Mouse (Mus musculus): ENCODE measurements around the gene Akap9.
A peak's percentile ranks its signal among the peaks of the same experiment; 100 is the strongest.
"Not testable (repeated sequence)": the region's sequence is repeated elsewhere in the genome, so short reads cannot be mapped to it uniquely, and the experiment has no call there.

Akap9 gene

GRCm38 (mm10) chr5:4060313-4060712 is 132.5 kb downstream of the Akap9 start:
- no peak for DNase-seq

GRCm38 (mm10) chr5:4066476-4067115 is 138.7 kb downstream of the Akap9 start:
- DNase-seq: no peak

- no peak for DNase-seq
Measured at GRCm38 (mm10) chr5:4067203-4067602, 139.3 kb downstream of the Akap9 start.

- DNase-seq: no peak
Measured at GRCm38 (mm10) chr5:4079086-4079485, 151.2 kb downstream of the Akap9 start.

- DNase-seq: no peak
Measured at GRCm38 (mm10) chr5:4080861-4081260, 153.0 kb downstream of the Akap9 start.

GRCm38 (mm10) chr5:4081513-4081912 is 153.7 kb downstream of the Akap9 start:
- no peak for DNase-seq

- DNase-seq: no peak
Measured at GRCm38 (mm10) chr5:4084948-4085347, 157.1 kb downstream of the Akap9 start.

- no peak for DNase-seq
Measured at GRCm38 (mm10) chr5:4086309-4086708, 158.5 kb downstream of the Akap9 start.

- no peak for DNase-seq
Measured at GRCm38 (mm10) chr5:4088190-4088589, 160.3 kb downstream of the Akap9 start.

- DNase-seq: no peak
Measured at GRCm38 (mm10) chr5:4094471-4094870, 166.6 kb downstream of the Akap9 start.

GRCm38 (mm10) chr5:4101031-4101430 is 173.2 kb downstream of the Akap9 start:
- no peak for DNase-seq

GRCm38 (mm10) chr5:4101770-4102169 is 173.9 kb downstream of the Akap9 start:
- no peak for DNase-seq

- peak; percentile 15 for DNase-seq
Measured at GRCm38 (mm10) chr5:4103626-4104340, 175.9 kb downstream of the Akap9 start.

GRCm38 (mm10) chr5:4104341-4105040 is 176.6 kb downstream of the Akap9 start, which contains the start of gene Cyp51:
Cyp51 (minus strand) TSS chr5:4104746.
- peak; percentile 94 for DNase-seq

GRCm38 (mm10) chr5:4105651-4106186 is 177.9 kb downstream of the Akap9 start:
- DNase-seq: no peak

GRCm38 (mm10) chr5:4107056-4107455 is 179.2 kb downstream of the Akap9 start:
- not testable (repeated sequence) for DNase-seq

- DNase-seq: no peak
Measured at GRCm38 (mm10) chr5:4112570-4113098, 184.8 kb downstream of the Akap9 start.
